Mouse (Mus musculus): ENCODE data around the gene Rab22a.
"Not testable (repeated sequence)": the region's sequence is repeated elsewhere in the genome, so short reads cannot be mapped to it uniquely, and the experiment has no call there.

Rab22a gene

DNA sequence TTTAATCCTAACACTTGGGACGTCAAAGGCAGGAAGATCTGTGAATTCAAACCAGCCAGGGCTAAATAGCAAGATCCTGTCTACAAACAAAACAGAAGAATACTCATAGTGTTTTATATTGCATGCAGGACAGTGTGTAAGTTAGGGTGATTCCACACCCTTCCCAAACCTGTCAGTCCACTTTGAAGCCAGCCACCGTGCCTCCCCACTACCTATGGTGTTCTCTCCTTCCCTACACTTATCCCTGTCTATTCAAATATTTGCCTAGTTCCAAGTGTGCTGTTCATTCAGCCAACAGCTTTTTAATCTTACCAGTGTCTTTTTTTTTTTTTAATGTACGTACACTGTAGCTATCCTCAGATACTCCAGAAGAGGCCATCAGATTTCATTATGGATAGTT lies 7.3 kb downstream of the Rab22a start:
- DNase-seq (ENCODE audit: low spot score in 2 of 2): no peak

DNA sequence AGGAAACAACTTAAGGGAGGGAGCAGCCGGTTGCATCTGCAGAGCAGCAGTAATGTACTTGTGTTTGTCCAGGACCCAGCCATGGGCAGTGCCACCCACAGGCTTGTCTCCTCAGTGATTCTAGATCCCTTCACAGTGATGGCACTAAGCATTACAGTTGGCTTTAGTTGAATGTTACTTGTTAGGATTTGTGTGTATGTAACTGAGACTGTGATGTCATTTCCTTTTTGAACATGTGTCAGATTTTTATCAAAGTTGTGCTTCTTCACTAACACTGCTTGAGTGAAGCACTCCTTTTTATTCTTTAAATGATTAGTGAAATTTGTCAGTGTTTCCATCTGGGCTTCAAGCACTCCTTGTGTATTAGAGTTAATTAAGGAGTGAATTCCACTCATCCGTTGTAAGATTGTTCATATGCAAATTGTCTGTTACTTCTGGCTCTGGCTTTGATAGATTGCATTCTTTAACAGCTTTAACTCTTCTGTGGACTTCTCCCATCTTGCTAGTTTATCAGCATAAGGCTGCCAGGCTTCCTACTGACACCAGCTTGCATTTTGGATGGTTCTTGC lies 12.9 kb downstream of the Rab22a start:
- no peak for DNase-seq (ENCODE audit: low spot score in 2 of 2)

DNA sequence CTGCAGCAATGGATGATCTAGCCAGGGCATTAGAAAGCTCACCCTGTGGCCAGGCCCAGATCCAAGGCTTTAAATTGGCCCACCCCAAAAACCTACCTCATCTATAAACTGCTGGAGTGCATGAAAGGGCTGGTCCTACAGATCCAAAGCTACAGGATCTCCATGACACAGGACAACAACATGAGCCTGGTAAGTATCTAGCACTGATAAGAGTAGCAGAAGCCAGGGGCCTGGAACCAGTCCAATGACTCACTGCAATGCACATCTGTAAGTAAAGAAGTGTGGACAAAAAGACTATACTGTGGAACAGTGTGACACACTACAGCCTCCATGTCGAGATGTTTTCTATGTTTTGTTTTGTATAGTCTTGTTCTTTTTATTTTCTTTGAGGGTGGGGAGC lies 13.9 kb downstream of the Rab22a start:
- DNase-seq (ENCODE audit: low spot score in 2 of 2): no peak

DNA sequence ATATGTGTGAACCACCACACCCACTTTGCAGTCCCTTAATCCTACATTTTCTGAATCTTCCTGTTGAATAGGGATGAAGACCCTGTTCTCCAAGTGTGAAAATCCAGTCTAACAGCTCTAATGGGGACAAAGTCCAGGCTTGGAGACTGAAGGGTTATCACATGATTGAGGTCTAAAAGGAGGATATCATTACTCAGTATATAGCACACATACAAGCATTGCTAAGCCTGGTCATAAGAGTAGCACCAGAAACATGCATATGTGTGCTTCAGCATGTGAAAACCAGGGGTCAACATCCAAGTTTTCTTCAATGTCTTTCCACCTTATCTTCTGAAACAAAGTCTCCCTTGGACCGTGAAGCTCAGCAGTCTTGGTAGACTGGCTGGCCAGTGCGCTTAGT lies 19.0 kb downstream of the Rab22a start:
- no peak for DNase-seq (ENCODE audit: low spot score in 2 of 2)

DNA sequence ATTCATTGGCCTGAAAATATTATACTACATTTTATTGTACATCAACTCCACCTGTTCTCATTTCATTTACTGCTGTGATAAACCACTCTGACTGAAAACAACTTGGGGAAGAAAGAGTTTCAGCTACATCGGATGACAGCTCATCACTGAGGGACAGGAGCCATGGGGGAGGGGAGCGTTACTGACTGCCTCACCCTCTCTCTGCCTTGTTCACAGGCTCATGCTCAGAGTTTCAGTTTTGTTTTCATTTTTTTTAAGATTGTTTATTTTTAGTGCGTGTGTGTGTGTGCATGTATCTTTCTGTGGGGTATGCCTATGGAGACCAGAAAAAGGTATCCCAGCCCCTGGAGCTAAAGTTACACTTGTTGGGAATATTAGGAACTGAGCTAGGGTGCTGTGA lies 19.7 kb downstream of the Rab22a start:
- DNase-seq (ENCODE audit: low spot score in 2 of 2): peak; percentile 59

DNA sequence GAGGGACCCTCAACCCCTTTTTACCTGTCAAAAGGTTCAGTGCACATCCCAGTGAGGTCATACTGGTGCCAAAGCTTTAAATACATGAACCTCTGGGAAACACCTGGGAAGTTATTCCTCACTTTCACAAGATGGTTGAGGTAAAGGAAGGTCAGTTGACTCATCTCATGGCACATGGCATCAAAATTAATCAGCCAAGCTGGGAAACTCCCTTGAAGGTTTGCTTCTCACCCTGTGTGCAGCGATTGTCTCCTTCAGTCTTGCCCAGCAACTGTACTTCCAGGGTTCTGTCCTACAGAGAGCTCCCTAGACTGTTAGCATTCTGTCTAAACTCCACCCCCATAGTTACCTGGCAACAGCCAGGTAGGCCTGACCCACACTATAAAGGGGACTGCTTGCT lies 20.6 kb downstream of the Rab22a start:
- no peak for DNase-seq (ENCODE audit: low spot score in 2 of 2)

DNA sequence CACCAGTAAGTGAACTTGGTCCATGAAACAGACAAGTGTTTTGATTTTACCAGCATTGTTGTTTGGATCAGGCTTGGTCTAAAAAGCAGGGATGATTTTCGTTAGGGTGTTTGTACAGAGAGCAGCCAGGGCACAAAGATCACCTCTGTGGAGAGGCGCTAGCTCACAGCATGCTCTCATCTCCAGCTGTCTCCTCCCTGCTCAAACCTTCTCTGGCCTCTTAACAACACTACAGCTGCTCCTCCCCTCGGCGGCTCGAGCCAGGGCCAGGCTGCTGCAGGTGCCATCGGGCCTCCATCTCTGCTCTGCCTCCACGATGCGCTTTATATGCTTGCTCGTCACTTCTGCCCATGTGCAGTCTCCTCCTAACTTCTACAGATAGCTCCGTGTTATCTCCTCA lies 23.2 kb downstream of the Rab22a start:
- DNase-seq (ENCODE audit: low spot score in 2 of 2): no peak

DNA sequence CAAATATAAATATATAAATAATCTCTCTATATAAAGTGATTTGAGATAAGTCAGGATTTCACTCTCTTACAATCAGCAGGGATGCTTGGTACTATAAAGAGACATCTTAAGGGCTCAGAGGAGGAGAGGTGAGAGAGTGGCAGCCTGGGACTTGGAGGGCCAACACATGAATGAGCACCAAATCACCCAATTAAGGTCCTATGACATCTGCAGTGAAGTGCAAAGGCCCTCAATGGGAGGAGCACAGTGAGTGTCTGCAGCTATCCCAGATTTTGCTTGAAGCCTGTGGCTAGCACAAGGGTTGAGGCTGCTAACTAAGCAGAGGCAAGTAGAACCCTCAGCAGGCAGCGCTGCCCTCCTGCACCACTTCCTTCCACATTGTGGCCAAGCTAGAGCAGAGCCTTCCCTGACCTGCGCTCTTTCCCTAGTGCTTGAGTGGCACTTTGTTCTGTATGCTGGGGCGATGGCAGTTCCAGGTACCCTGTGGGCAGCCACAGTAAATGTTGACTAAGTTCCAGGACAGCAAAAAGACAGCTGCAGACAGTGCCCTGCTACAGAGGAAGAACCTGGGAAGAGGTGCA lies 26.3 kb downstream of the Rab22a start:
- no peak for DNase-seq (ENCODE audit: low spot score in 2 of 2)

DNA sequence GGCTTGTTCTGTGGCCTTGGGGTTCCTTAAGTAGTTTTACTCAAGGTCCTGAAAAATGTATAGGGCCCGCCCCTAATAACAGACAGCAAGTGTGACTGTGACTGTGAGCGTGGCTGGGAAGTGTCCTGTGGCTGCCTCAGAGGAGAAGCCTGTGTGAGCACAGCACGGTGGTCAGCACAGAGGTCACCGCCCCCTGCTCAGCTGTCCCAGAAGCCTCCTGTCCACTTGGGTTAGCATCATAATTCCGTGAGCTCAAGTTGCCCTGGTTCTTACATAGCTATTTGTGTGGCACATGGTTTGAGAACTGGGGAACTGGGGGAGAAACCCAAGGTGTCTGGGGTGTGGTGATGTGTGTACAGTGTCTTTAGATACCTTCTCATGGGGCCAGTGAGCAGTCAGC lies 27.8 kb downstream of the Rab22a start:
- no peak for DNase-seq (ENCODE audit: low spot score in 2 of 2)

DNA sequence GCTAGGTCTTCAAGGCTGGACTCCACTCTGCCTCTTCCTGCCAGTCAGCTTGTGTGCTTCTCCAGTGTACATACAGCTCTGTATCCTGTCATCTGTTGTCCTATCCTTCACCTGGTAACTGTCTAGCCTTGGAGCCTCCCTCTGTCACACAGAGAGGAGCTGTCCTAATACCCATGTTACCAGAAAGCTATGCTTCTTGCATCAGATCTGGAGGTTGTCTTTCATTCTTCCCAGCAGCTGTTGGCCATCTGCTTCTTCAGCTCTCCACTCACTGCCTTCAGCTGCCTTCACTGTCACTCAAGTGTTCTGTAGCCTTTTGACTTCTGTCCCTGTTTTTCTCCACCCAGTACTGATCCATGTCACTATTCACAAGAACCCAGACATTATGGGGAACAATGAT lies 30.3 kb downstream of the Rab22a start:
- DNase-seq (ENCODE audit: low spot score in 2 of 2): no peak

DNA sequence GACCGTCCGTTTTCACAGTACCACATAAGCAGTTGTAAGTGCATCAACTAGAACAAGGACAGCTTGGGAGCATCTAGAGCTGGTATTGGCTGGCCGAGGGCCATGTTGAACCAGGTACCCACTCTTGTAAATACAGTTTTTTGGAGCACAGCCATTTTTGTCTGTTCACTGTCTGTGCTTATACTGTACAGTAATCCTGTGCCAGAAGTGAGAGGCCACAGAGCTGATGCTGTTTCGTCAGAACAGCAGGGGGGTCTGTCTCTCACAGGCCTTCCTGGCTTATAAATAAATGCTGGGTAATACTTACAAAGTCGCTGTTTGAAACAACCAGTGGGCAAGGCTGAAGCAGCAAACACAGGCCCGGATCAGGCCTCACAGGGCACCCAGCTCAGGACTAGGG lies 32.2 kb downstream of the Rab22a start:
- no peak for DNase-seq (ENCODE audit: low spot score in 2 of 2)

DNA sequence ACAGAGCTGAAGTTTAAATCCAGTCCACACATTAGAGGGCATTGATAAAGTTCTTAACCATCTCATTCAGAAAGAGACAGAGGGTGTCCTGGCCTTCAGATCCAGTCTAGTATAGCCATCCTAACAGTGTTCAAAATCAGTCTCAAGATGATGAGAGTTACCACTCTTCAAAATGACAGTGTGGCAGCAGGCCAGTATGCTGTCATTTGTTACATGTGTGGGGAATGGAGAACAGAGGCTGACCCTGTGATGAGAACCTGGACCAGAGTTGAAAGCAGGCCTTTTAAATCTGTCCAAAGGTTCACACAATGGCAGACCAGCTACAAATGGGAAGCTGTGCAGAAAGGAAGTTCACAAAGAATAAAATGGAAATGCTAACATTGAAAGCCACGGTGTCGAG lies 33.1 kb downstream of the Rab22a start:
- no peak for DNase-seq (ENCODE audit: low spot score in 2 of 2)

DNA sequence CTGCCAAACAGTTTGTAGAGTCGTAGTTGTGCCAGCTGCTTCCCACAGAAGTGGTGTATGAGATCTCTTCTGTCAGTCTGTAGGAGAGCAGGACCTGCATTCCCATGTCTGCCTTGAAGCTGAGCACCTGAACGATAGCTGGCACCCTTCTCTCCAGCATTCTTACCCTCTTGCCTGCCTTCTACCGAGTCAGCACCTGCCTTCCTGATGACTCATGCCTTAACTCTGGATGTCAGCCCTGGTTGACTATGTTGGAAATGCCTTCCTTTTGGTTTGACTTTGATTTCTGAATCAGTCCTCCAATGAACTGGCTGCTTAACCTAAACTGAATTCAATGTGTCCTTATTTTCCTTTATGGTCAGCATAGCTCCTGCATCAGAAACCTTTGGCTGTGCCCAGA lies 39.3 kb downstream of the Rab22a start:
- DNase-seq (ENCODE audit: low spot score in 2 of 2): no peak

DNA sequence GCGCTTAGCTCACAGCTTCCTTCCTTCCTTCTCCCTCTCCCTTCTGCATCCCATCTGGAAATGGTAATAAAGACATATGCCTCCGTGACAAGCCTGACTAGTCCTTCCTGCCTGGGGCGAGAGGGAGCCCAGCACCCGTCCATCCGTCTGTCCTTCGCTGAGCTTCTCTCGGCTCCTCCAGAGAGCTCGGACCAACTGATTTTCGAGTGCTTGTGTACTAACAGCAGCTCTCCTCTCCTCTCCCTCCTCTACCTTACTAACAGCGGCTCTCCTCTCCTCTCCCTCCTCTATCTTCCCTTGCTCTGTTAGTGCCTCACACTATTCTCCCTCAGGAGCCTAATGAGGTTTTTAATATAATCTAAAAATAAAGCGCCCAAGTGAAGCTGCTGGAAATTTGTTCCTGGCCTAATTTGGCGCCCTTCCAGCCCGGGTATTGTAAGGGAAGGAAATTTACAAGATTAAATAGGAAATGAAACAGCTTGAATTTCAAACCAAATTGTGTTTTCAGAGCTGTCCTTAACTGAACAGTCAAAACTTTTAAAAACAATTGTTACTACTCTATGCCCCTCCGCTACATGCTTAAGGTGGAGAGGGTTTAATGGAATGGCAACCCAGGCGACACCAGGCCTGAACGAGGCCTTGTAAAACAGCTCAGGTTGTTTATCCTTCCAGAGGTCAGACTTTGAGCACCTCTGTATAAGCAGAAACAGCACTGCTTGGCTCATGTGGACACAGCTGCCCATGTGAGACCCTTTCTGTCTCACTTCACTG lies 42.7 kb downstream of the Rab22a start:
- no peak for DNase-seq (ENCODE audit: low spot score in 2 of 2)

DNA sequence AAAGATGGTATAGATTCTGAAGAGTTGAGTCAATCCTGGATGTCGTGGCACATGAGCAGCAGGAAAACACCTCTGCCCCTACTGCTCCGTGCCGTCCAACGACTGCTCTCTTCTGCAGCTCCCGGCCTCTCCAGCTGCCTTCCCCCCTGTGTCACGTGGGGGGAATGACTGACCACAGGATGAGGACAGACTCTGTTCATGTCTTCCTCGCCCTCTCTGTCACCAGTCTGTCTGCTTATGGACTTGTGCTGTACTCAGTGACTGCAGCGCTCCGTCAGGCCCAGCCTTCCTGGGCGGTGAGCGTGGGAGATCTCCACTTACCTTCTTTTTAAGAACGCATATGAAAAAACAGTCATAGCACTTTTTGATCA lies 43.3 kb downstream of the Rab22a start:
- DNase-seq (ENCODE audit: low spot score in 2 of 2): no peak

DNA sequence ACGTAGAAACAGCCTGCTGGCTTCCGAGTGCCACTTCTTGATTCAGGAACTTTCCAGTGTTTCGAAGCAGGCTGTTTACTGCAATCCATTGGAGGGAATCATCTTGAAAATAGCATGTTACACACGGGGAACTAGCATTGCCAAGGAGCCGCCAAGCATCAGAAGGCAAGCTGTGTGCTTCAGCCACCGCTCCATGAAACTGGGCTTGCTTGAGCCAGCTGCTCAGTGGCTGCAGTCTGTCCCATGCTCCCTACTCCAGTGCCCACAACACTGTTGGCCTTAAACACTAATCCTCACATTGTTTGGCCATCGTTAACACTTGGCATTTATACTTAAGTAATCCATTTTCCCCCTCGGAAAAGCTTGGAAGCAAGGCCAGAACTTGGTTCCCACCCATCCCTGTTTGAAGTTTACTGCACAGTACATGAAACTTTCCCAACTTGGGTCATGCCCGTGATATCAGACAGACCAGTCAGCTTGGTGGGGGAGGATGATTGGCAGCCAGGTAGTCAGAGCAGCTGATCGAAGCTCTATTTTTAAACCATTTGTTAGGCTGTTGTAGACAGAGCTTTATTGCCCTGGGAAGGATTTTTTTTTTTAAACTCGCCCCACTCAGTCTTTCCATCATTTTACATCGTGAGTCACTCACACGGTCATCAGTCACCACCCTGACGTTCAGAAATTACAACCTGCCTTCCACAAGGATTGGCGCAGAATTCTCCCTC lies 46.4 kb downstream of the Rab22a start:
- DNase-seq (ENCODE audit: low spot score in 2 of 2): no peak

DNA sequence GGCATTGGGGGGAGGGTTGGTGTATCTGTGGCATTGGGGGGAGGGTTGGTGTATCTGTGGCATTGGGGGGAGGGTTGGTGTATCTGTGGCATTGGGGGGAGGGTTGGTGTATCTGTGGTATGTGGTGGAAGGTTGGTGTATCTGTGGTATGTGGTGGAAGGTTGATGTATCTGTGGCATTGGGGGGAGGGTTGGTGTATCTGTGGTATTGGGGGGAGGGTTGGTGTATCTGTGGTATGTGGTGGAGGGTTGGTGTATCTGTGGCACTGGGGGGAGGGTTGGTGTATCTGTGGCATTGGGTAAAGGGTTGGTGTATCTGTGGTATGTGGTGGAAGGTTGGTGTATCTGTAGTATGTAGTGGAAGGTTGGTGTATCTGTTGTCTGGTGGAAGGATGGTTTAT lies 48.1 kb downstream of the Rab22a start:
- not testable (repeated sequence) for DNase-seq (ENCODE audit: low spot score in 2 of 2)

DNA sequence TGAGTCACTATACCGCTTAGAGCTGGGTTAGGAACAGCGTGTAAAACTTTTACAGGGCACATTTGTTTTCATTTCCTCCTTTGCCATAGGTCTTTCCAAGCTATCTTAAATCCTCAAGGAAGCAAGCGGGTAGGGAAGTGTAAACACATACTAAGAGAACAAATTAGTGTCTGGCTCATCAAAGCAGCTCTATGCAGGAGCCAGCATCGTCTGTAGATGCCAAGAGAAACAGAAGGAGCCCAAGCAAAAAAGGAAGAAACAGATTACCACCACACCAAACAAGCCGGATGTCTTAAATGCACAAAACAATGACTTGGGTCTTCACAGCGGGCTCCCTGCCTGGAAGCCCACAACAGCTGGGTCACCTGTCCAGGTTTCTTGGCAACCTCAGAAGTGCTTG lies 50.6 kb downstream of the Rab22a start:
- no peak for DNase-seq (ENCODE audit: low spot score in 2 of 2)

DNA sequence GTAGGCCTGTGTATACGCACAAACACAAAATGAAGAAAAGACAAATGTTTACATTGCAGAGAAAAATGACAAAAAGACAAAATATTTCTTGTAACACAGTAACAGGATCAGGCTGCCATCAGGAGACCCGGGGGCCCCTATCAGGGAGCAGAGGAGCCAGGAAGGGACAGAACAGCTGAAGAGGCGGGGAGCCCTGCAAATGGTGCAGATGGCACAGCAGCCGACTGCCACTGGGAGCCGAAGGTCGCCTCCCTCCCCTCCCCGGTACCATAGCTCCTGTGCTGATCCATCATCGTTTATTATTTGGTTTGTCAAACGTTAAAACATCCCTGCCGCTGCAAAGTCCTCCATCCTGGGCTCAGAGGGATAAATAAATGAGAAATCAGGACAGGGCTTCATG lies 53.1 kb downstream of the Rab22a start:
- DNase-seq (ENCODE audit: low spot score in 2 of 2): no peak

DNA sequence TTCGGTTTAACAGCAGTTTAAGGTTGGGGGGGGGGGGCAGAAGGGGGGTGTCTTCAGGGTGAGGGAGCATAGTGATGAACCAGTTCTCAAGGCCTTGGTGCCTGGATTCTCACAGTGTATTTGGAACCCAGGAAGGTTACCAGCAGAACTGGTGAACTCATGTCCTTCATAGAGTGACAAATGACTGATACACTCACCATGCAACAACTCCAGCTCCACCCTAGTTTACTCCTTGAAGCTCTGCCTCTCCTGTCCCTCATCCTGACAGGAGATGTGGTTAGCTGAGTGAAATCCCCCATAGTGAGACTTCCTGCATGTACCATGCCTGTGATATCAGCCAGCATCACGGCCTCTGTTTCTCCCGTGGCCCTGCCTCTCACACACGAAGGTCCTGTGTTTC lies 53.7 kb downstream of the Rab22a start:
- DNase-seq (ENCODE audit: low spot score in 2 of 2): no peak

DNA sequence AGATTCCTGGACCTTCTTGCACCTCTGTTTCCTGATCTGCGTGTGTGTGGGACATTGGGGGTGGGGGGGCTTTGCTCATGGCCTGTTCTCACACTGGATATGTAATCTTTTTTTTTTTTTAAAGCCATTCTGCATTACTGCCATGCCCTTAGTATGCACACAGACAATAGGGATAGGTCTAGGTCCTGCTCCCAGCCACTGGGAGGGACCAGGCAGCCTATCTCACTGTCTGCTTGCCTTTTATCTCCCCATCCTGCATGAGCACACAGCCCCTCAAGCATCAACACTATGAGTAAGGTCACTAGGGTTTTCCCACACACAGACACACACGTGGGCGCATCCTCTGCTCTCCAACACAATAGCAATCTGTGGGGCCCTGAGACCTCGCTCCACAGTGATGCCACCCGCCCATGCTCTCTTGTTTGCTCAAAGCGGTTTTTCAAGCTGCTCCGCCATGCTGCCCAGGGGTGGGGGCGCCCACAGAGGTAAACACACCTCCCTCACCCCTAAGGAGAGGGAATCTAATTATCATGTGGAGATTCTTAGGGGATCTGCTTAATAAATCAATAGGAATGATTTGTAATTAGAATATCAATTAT lies 55.2 kb downstream of the Rab22a start:
- no peak for DNase-seq (ENCODE audit: low spot score in 2 of 2)

DNA sequence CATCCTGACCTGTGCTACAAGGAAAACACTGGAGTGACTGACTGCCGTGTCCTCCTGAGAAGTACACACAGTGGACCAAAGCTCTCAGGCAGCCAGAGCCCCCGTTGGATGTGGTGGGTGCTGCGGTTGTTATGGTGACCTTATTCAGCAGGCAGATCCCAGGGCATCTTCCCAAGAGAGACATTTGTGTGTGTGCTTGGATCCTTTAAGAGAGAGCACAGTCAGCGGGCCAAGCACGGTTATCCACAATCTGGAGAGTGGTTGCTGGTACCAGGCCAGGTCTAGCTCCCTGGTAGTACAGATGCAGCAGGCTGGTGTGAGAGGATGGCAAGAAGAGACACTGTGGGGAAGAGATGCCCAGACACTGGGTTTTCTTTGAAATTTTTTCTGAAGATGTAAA lies 57.4 kb downstream of the Rab22a start:
- DNase-seq (ENCODE audit: low spot score in 2 of 2): no peak

DNA sequence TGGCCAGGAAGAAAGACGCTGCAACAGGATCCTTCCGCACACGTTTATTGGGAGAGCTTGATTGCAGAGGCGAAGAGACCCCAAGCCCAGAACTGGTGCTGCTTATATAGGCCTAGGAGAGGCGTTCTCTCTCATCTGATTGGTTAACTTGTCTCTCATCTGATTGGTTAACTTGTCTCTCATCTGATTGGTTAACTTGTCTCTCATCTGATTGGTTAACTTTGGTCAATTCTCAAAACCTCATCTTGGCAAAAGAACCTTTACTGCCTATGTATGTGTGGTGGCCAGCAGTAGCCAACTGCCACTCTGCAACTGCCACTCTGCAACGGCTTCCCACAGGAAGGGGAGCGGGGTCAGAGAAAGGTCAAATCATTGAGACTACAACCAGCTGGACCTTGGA lies 59.6 kb downstream of the Rab22a start, which contains the start of gene 1700010B08Rik:
Gene 1700010B08Rik (plus strand): TSS at position 301 of the 400 bp plus-strand sequence.
- DNase-seq (ENCODE audit: low spot score in 2 of 2): not testable (repeated sequence)

All from spleen, postnatal 36 days (tissue).